Mouse (Mus musculus) forebrain, embryonic 12.5 days (tissue): Measurements from ENCODE around the gene Galnt17. TPM values are rescaled to one million over a fixed set of nuclear protein-coding genes. Genes with fewer than 3 reads are reported as not detected.

Source experiments
- ATAC-seq: fragments of 200-750 bp; cut with Nextera tagmentation; 2 replicates; pipeline ENCODE4 v1.8.0; 2017; ENCODE audit warnings: moderate TSS enrichment; ENCODE audit not compliant: low FRiP score
- H3K27ac ChIP-seq: fragments of 300-500 bp; sonication (generic); 2 replicates; pipeline ENCODE4 v1.5.1; 2016; ENCODE audit warnings: mild to moderate bottlenecking
- H3K27me3 ChIP-seq: fragments of 300-500 bp; sonication (generic); 2 replicates; pipeline ENCODE4 v1.6.1; 2016; ENCODE audit warnings: mild to moderate bottlenecking
- H3K36me3 ChIP-seq: fragments of 300-500 bp; sonication (generic); replicated peaks from 2 replicates; pipeline ENCODE4 v1.6.1; 2016; ENCODE audit warnings: mild to moderate bottlenecking
- H3K4me1 ChIP-seq: fragments of 300-500 bp; sonication (generic); 2 replicates; pipeline ENCODE4 v1.6.1; 2016
- H3K4me2 ChIP-seq: fragments of 300-500 bp; sonication (generic); 2 replicates; pipeline ENCODE4 v1.6.1; 2016; ENCODE audit warnings: mild to moderate bottlenecking, moderate library complexity
- H3K4me3 ChIP-seq: fragments of 300-500 bp; sonication (generic); replicated peaks from 2 replicates; pipeline ENCODE4 v1.5.1; 2016; ENCODE audit warnings: mild to moderate bottlenecking
- H3K9ac ChIP-seq: fragments of 300-500 bp; sonication (generic); 2 replicates; pipeline ENCODE4 v1.6.1; 2016; ENCODE audit warnings: mild to moderate bottlenecking
- H3K9me3 ChIP-seq: fragments of 300-500 bp; sonication (generic); 2 replicates; pipeline ENCODE4 v1.6.1; 2016
- WGBS: fragments of 180-500 bp; shearing (Covaris S2); methylation state at CpG from one replicate; pipeline ENCODE4 v1.1.7; 2016; 5-methylcytosine and 5-hydroxymethylcytosine counted together
- polyA plus RNA-seq: library from polyadenylated mRNA; unstranded; fragments of >200 nt; fragmentation: Nextera tagmentation; extraction: Ambion mirVana; gene quantifications from 2 replicates; pipeline ENCODE4 v1.2.1, GENCODE M21; 2016

The Galnt17 gene
- polyA plus RNA-seq, 1 experiment from 2014 or later, result 3.5 TPM

DNA sequence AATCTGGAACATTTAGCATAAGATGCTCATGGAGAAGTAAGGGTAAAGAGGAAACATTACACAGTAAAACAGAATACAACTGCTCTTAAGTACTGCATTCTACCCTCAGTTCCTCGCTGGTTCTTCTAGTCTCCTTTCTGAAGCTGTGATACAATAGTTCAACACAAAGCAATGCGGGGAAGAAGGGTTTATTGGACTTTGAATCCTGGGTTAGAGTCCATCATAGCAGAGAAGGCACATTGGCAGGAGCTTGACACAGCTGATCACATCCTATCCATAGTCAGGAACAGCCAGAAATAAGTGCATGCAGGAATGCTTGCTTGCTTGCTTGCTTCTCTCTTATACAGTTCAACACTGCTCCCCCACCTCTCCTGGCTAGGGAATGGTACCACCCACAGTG, 267.9 kb downstream of the Galnt17 start:
- Histone ChIP-seq H3K27me3 (no peaks in the 10 kb centered on the region), H3K36me3 (no peaks in the 10 kb centered on the region), H3K27ac (no peak overlapping the region), H3K9me3 (no peaks in the 10 kb centered on the region), H3K4me2 (no peak overlapping the region), H3K9ac (no peak overlapping the region), H3K4me3 (no peak overlapping the region), H3K4me1 (no peaks in the 10 kb centered on the region)
- WGBS, result 90% methylated on average over 2 of the region's 2 CpGs
- ATAC-seq, result no peak

DNA sequence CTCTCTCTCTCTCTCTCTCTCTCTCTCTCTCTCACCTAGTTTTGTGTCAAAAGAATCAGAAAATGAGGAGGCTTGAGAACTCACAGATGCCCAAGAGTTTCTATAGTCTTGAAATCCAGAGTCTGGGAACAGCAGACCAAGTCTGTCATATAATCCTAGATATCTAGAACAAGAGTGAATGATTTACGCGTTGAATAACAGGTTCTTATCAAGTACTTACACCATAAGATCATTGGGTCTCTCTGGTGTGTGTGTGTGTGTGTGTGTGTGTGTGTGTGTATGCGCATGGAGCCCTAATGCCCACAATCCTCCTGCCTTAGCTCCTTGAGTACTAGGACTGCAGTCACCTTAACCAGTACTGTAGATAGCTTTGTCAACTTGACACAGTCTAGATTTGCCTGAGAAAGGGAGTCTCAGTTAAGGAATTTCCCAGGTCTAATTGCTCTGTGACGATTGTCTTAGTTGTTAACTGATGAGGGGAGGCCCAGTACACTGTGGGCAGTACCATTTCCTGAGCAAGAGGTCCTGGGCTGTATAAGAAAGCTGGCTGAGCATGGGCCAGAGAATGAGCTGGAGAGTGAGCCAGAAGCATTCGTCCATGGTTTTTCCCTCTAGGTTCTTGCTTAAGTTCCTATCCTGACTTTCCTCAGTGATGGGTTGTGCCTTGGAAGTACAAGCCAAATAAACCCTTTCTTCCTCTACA, 268.5 kb downstream of the Galnt17 start:
- ATAC-seq, result no peak
- Histone ChIP-seq H3K4me2 (no peak overlapping the region), H3K27me3 (no peaks in the 10 kb centered on the region), H3K36me3 (no peaks in the 10 kb centered on the region), H3K27ac (no peak overlapping the region), H3K9ac (no peak overlapping the region), H3K9me3 (no peaks in the 10 kb centered on the region), H3K4me1 (no peaks in the 10 kb centered on the region), H3K4me3 (no peak overlapping the region)
- 92% methylated on average over 5 of the region's 5 CpGs for WGBS

DNA sequence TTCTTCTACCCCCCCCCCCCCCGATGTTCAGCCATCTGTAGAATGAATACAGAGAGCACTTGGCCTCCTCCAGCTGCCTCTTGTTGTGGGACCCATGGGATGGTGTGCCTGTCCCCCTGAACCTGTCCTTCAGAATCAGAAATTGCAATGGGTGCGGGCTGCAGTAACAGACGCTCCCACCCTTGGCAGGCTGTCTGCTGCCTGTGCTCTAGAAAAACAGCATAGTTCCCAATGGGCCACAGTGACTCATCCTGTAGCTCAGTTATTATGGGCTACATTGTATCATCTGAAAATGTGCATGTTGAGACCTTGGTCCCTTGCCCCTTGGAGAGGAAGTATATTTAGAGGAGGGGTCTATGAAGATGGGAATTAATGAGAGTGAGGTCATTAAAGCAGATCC, 283.8 kb downstream of the Galnt17 start:
- no peak for ATAC-seq
- no peak overlapping the region for H3K27ac ChIP-seq
- no peaks in the 10 kb centered on the region for H3K9me3 ChIP-seq
- no peak overlapping the region for H3K4me2 ChIP-seq
- 86% methylated on average over 3 of the region's 3 CpGs for WGBS
- H3K27me3 ChIP-seq, result no peaks in the 10 kb centered on the region
- H3K36me3 ChIP-seq, result no peaks in the 10 kb centered on the region
- H3K4me1 ChIP-seq, result peaks cover 10% of the 10 kb centered on the region
- H3K9ac ChIP-seq, result no peak overlapping the region
- no peak overlapping the region for H3K4me3 ChIP-seq

DNA sequence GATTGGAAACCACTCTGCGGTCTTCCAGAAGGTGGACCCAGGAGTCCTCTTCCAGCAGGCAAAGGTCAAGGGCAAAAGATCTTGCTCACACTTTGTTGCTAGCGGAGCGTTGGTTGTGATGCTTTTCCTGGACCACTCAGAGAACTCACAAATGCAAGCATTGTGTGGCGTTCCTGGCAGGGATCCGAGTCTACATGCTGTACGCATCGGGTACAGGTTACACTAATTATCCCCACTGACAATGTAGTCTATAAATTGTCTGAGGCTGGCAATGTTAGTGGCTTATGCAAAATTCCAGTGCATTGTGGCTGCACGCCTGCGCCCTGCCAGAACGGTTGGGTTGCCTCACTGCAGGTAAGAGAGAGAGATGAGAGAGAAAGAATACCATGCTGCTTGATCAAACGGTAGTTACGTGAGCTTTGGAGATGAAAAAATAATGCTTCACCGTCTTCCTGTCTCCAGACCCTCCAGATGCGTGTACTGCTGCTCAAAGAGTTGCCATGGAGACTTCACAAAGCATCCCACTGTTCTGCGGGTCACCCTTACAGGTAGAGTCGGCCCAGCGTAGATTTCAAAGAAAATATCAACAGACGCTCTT, 285.8 kb downstream of the Galnt17 start:
- H3K4me1 ChIP-seq, result peaks cover 17% of the 10 kb centered on the region
- no peaks in the 10 kb centered on the region for H3K9me3 ChIP-seq
- no peak overlapping the region for H3K4me3 ChIP-seq
- WGBS, result 73% methylated on average over 18 of the region's 18 CpGs
- H3K4me2 ChIP-seq, result no peak overlapping the region
- H3K36me3 ChIP-seq, result no peaks in the 10 kb centered on the region
- no peaks in the 10 kb centered on the region for H3K27me3 ChIP-seq
- no peak overlapping the region for H3K9ac ChIP-seq
- H3K27ac ChIP-seq, result no peak overlapping the region
- no peak for ATAC-seq

DNA sequence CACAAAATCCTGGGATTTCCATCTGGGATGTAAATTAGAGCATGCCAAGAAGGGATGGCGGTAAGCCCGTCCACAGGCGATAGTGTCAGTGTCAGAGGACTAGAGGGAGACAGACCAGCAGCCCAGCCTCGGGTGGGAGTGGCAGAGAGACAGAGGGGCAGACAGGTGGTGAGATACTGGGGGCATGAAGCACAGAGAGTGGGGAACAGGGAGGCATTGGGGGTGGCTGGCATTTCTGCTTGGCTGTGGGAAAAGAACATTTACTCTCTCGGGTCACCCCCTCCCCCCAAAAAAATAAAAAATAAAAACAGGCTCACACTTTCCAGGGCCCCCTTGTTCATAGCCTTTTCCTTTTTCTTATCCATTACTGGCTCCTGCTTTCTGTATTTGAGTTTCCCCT, 287.4 kb downstream of the Galnt17 start:
- Histone ChIP-seq H3K4me1 (peaks cover 17% of the 10 kb centered on the region), H3K9me3 (no peaks in the 10 kb centered on the region), H3K4me2 (no peak overlapping the region), H3K27me3 (no peaks in the 10 kb centered on the region), H3K36me3 (no peaks in the 10 kb centered on the region), H3K27ac (no peak overlapping the region), H3K4me3 (no peak overlapping the region), H3K9ac (no peak overlapping the region)
- 67% methylated on average over 5 of the region's 5 CpGs for WGBS
- ATAC-seq, result no peak

DNA sequence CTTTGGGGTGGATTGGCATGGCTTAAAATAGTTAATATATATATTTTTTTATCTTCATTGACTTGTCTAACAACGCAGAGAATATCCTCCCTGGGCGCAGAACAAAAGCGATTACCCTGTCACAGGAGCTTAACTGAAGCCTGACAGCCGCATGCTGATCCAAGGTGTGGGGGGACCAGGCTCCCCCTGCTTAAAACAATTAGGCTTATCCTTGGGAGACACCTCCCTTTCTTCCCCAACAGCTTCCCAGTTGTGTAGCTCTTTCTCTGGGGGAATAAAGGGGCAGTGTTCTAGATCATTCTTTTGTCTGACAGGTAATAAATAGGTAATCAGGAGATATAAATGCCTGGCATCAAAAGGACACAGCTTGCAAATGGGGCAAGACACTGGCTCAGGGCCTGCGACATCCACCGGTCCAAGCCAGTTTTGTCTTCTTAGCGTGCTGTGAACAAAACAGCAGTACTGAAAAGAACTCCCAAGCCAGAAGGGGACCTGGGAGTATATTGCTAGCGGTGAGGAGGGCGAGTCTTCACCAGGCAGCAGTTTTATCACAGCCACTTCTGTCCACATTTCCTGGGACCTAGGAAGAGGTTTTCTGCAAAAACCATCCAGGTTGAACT, 288.8 kb downstream of the Galnt17 start:
- peaks cover 17% of the 10 kb centered on the region for H3K4me1 ChIP-seq
- no peak overlapping the region for H3K4me3 ChIP-seq
- H3K9me3 ChIP-seq, result no peaks in the 10 kb centered on the region
- WGBS, result 10% methylated on average over 9 of the region's 9 CpGs
- ATAC-seq, result no peak
- no peak overlapping the region for H3K4me2 ChIP-seq
- no peaks in the 10 kb centered on the region for H3K27me3 ChIP-seq
- H3K9ac ChIP-seq, result no peak overlapping the region
- 0 out of 2 replicates have a peak overlapping the region, but pooled peaks have one; percentile 42 for H3K27ac ChIP-seq
- H3K36me3 ChIP-seq, result no peaks in the 10 kb centered on the region

DNA sequence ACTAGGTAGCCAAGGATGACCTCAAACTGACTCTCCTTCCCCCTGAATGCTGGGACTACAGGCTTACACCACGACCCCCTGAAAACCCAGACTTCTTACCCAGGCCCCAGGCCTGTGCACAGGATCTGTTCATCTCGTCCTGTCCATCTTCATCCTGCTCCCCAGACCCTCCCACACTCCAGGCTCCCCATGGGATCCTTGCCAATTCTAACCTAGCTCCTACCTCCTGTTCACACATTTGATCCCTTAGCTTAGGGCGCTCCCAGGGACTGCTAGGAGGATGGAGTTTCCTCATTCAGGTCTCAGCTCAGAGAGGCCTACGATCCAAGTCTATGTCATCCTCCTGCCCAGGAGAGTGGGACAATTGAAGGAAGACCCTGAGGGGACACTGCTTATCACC, 292.2 kb downstream of the Galnt17 start:
- Histone ChIP-seq H3K36me3 (no peaks in the 10 kb centered on the region), H3K4me1 (peaks cover 15% of the 10 kb centered on the region), H3K27me3 (no peaks in the 10 kb centered on the region), H3K9me3 (no peaks in the 10 kb centered on the region), H3K9ac (no peak overlapping the region), H3K4me3 (no peak overlapping the region), H3K27ac (no peak overlapping the region), H3K4me2 (no peak overlapping the region)
- WGBS, result 91% methylated on average over 4 of the region's 4 CpGs
- no peak for ATAC-seq

DNA sequence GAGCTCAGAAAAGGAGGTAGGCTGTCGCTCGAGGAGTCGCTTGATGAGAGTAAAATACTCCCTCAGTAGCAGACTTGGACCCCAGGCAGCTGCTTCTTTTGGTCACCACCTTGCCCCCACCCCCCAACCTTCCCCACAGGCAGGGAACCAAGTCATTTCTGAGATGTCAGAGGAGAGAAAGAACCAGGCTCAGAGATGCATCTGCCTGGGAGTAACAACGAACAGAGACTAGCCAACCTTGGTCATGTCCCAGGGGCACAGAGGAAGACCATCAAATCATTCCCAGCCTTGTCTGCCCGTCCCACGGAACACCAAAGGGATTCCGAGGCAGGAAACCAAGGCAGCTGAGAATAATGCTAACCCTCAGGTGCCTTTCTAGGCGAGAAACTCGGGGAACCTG, 293.0 kb downstream of the Galnt17 start:
- H3K27ac ChIP-seq, result no peak overlapping the region
- 84% methylated on average over 9 of the region's 9 CpGs for WGBS

DNA sequence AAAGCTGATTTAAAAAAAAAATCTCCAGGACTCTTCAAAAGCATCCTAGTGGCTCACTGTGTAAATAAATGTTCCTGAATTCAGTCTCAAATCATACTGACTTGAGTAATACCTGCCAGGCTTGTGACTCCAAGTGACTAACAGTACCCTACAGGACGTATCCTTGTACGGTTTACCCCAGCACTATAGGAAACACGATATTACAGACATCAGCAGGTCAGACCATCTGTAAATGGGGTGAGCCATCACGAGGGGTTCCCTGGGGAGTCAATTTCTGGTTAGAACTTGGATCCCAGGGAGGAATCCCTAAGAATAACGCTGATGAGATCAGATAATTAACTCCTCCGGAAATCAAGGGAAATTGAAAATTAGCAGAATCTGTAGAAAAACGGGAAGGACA, 294.5 kb downstream of the Galnt17 start:
- Histone ChIP-seq H3K27ac (no peak overlapping the region), H3K4me2 (no peak overlapping the region), H3K9me3 (no peaks in the 10 kb centered on the region), H3K36me3 (no peaks in the 10 kb centered on the region), H3K4me3 (no peak overlapping the region), H3K27me3 (no peaks in the 10 kb centered on the region), H3K9ac (no peak overlapping the region), H3K4me1 (0 out of 2 replicates have a peak, but pooled peaks cover under 1% of the 10 kb centered on the region)
- no peak for ATAC-seq
- 81% methylated on average over 7 of the region's 7 CpGs for WGBS

More for the DNA sequence above, 293.0 kb downstream of the Galnt17 start:
- no peak overlapping the region for H3K4me2 ChIP-seq
- H3K9me3 ChIP-seq, result no peaks in the 10 kb centered on the region
- peaks cover 12% of the 10 kb centered on the region for H3K4me1 ChIP-seq
- H3K9ac ChIP-seq, result no peak overlapping the region
- no peak overlapping the region for H3K4me3 ChIP-seq
- H3K27me3 ChIP-seq, result no peaks in the 10 kb centered on the region
- no peaks in the 10 kb centered on the region for H3K36me3 ChIP-seq
- no peak for ATAC-seq

DNA sequence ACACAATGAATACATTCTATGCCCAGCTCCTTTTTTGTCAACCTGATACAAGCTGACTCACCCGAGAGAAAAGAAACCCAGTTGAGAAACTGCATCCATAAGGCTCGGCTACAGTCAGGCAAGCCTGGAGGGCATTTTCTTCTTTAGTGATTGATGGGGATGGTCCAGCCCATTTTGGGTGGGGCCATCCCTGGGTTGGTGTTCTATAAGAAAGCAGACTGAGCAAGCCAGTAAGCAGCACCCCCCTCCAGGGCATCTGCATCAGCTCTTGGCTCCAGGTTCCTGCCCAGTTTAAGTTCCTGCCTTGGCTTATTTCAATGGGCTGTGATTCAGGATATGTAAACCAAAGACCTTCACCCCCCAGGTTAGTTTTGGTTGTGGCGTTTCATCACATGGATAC, 295.2 kb downstream of the Galnt17 start:
- H3K9me3 ChIP-seq, result no peaks in the 10 kb centered on the region
- no peak overlapping the region for H3K27ac ChIP-seq
- no peaks in the 10 kb centered on the region for H3K4me1 ChIP-seq
- H3K27me3 ChIP-seq, result no peaks in the 10 kb centered on the region
- H3K4me2 ChIP-seq, result no peak overlapping the region
- H3K4me3 ChIP-seq, result no peak overlapping the region
- H3K9ac ChIP-seq, result no peak overlapping the region
- no peak for ATAC-seq
- no peaks in the 10 kb centered on the region for H3K36me3 ChIP-seq
- 82% methylated on average over 3 of the region's 3 CpGs for WGBS

DNA sequence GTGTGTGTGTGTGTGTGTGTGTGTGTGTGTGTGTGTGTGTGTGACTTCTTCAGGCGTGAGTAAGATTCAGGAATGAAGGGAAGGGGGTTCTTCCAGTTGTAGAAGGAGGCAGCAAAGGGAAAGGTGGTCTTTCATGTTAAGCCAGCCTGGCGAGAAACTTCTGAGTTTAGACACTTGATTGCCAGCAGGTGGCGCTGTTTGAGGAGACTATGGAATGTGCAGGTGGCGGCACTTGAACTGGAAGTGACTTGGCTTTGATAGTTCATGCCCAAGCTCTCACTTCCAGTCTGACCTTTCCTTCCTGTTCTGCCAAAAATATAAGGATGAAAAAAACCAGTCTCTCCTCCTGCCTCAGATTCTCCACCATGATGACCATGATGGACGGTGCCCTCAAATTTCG, 298.8 kb downstream of the Galnt17 start:
- no peak for ATAC-seq
- Histone ChIP-seq H3K27me3 (no peaks in the 10 kb centered on the region), H3K9ac (no peak overlapping the region), H3K4me3 (no peak overlapping the region), H3K9me3 (0 out of 2 replicates have a peak, but pooled peaks cover 2% of the 10 kb centered on the region), H3K27ac (no peak overlapping the region), H3K36me3 (no peaks in the 10 kb centered on the region), H3K4me2 (no peak overlapping the region), H3K4me1 (no peaks in the 10 kb centered on the region)
- 64% methylated on average over 6 of the region's 6 CpGs for WGBS

DNA sequence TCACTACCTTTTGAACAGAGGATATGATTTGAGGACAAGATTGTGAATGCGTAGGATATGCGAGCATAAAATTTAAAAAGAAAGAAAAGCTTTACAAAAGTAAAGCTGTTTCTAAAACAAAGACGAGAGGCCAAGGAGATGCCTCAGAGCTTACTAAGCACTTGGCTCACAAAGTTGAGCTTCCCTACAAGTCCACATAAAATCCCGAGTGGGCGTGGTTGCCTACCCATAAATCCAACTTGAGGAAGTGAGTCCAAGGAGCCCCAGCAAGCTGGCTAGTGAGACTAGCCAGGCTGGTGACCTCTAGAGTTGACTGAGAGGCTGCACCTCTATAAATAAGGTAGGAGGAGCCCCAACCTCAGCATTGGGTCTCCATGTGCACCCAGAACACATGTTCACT, 299.8 kb downstream of the Galnt17 start:
- no peaks in the 10 kb centered on the region for H3K4me1 ChIP-seq
- no peak overlapping the region for H3K4me3 ChIP-seq
- no peak overlapping the region for H3K27ac ChIP-seq
- no peak for ATAC-seq
- 95% methylated on average over 5 of the region's 5 CpGs for WGBS
- no peak overlapping the region for H3K4me2 ChIP-seq
- no peaks in the 10 kb centered on the region for H3K27me3 ChIP-seq
- 0 out of 2 replicates have a peak, but pooled peaks cover 2% of the 10 kb centered on the region for H3K9me3 ChIP-seq
- no peaks in the 10 kb centered on the region for H3K36me3 ChIP-seq
- H3K9ac ChIP-seq, result no peak overlapping the region
